Mouse (Mus musculus): ENCODE measurements at regions not wholly inside any gene's neighbourhood (a gene's known extent, or its start where the extent isn't known, plus 50 kb on each side); places are given as distances from the start of the nearest gene placed in this dataset.
"Not testable (repeated sequence)": the region's sequence is repeated elsewhere in the genome, so short reads cannot be mapped to it uniquely, and the experiment has no call there.

DNA sequence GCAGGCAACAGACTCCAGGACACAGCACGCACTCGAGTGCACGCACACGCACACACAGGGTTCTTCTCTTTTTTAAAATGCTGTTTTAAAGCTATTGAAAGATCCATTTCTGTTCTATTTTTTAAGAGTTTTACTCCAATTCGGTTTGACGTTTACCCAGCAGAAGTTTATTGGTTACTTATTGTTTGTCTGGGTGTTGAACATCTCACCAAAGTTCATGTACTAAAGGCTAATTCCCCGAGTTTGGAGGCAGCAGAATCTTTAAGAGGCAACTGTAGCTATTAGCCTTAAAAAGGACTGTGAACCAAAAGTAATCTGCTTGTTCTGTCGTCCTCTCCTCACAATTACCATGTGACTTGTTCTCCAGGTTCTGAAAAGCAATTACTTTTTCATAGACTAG lies 263.0 kb upstream of the Nfia start:
- no peak for DNase-seq

DNA sequence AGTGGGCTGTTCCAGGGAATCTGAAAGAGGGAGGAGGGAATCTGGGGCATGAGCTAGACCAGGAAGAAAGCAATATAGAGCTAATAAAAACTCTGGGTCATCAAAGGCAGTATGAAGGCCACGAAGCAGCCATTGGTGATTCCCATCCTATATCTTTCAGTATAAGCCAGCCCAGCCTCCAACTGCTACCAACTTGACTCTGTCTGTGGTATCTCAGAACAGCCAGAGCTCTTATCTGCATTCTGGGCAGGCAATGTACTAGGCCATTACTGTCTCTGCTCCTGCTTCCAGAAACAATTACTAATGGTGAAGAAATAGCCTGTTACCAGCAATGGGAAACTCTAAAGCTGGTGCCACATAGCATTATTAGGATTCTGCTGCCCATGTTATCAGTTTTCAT lies 266.8 kb upstream of the Nfia start:
- DNase-seq = no peak

DNA sequence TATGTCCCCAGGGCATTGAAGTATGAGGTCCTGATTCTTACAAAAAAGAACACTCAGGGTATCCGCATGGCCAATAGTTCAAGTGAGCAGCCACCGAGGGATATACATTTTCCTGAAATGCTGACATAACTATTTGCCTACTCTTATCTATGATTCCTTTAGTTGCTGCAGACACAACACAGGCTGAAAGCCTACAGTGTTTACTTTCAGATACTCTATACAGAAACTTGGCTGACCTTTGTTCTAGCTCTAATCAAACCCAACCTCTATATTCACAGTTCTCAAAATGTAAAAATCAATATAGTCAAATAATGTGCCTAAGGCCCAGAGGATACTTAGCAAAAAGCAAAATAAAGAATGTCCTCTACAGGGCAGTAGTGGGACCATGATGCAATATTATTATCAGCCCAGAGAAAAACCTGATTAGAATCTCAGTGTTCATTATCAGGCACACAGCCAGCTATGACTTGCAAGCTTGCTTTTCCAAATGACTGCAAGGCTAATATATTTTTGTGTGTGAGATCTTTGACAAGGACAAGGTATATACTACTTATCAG lies 281.2 kb upstream of the Nfia start:
- no peak for DNase-seq

DNA sequence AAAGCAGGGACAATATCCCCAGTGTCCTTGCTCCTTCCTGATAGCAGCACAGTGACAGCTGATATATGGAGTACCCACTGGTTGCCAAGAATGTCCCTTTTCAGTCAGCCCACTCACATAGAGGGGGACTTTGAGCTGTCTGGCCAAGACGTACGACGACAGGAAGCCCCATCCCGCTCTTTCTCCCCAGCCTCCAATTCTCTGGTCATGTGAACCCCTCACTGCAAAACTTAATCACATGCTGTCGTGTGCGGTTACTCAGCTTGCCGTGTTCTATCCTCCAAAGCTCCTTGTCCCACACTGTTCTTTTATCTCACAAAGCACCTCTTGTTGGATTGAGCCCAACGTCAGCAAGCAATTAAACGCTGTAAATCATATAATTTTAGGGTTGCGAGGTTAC lies 286.2 kb upstream of the Nfia start:
- DNase-seq = no peak

DNA sequence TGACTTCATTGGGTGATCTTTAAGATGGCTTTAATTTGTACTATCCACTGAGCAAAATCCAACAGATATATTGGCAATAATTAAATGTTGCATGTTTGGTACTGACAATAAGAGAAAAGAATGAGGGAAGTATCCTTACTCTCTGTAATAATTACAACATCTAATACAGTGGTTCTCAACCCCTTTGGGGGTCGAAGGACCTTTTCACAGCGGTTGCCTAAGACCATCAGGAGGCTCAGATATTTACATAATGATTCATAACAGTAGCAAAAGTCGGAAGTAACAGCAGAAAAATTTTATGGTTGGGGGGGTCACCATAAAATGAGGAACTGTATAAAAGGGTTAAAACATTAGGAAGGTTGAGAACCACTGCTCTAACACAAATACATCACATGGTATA lies 287.3 kb upstream of the Nfia start:
- no peak for DNase-seq

DNA sequence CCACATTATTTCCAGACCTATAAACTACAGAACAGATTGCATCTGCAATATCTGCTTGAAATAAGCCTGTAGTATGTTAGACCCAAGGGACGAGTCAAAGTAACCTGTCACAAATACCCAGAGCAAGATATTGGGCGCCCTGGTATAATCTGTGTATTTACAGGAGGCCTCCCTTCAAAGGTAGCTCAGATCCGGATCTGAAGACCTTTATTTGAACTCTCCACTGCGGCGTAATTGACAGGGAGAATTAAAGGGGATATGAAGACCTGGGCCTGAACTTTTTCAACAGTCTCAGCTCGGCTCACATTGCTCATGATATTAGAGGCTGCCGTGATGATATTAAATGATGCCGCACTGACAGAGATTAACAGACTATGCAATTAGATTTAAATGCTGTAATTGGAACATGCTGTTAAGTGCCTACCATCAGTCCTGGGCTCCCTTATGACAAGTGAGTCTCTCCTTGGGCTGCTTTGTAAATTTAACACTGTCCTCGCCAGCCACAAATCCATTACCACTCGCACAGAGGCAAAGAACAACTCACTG lies 289.8 kb upstream of the Nfia start:
- DNase-seq = no peak

DNA sequence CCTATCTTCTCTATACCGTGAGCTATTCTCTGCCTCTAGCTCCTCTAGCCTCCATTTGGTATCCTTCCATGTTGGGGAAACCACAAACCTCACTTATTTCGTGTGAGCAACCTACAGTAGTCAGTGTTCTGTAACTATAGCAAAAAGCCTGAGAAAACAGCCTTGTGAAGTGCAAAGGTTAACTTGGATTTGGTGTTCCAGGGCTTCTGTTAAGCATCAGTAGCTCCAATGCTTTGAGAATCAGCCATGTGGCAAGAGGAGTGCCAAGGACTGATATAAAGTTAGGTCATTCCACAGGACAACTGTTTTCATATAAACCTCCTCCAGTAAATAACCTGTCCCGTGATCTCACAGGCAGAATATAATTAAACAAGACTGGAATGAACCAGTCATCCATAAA lies 290.7 kb upstream of the Nfia start:
- no peak for DNase-seq

DNA sequence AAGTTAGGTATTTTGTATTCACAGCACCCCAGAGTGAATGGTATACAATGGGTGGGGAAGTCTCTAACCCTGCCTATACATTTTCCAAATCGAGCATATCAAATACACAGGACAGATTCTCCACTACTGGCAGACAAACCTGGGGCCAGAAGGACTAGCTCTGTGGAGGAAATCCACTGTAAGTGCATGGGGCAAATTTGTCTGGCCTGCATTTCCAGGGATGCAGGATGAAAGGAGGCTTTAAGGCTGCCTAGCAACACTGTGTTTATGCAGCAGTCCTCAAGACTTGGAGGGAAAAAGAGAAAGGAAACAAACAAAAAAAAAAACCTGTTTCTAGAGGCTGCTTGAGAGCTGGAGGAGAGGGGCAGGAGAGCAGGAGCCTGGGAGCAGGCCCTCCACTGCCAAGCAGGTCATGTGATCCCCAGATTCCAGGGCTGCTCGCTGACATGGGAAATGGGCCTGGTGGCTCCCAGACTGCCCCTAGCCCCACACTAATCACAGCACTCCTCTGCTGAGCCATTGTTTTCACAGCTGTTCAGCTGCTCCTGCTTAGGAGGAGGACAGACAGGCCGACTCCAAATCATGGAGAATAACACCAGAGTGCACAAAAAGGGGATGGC lies 293.7 kb upstream of the Gm10192 start:
- peak; percentile 4 for DNase-seq

DNA sequence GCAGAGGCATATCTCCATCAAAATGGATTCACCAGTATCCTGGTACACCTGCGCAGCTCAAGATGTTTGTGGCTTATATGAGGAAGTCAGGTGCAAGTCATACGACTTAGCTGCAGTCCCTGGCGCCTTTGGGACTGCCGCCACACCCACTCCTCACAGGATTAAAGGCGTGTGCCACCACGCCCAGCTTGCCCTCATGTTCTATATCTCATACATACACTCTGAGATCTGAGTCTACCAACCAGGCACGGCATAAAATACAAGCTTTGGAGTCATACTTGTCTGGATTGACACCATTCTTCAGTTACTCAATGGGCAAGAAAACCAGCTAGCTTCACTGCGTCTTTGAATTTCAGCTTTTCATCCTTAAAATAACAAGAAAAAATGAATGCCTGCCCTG lies 290.5 kb upstream of the Gm10192 start:
- not testable (repeated sequence) for DNase-seq

DNA sequence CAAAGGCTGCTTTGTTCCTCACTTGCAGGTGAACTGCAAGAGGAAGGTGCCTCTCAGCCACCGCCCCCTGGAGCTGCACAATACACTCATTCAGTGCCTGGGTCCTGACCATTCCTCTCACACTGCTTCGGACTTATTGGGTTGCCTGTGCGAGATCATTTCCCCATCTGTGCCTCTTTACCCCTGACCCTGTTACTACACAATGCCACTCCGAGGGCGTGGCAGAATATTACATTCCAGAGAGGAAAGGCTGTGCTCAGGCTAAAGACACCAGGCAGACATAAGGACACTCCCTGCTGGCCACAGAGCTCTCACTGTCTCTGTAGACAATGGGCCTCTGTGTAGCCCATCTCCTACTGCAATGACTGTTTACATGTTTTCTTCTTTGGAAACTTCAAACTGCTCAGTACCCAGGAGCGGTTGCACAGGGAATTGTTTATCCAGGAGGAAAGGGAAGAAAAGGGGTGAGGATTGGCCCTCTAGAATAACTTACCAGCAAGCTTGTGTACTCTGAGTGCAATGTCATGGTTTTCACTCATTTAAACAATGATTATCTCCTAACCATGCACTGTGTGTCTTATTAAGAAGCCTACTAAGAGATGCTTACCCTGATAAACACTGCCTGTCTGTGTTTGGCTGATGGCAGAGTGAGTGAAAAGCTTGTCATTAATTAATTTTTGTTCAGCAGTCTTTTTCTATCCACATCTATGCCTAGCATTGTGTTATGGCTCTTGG lies 283.1 kb upstream of the Gm10192 start:
- DNase-seq = no peak

DNA sequence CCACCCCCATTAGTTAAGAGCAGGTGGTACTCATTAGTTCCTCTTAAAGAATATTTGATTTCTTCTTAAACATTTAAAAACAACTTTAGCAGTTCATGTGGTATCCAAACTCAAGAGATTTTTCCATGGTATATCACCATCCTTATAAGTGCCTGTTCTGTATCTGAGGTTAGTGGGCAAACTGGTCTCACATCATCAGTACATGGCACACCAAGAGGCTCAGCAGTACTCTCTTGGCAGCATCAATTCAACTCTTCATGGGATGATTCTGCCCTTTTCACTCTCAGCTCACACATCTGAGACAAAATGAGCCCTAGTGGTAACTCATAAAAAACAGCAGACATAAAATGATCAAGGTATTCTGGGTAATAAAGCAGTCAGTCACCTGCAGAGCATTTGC lies 282.6 kb upstream of the Gm10192 start:
- DNase-seq = no peak

DNA sequence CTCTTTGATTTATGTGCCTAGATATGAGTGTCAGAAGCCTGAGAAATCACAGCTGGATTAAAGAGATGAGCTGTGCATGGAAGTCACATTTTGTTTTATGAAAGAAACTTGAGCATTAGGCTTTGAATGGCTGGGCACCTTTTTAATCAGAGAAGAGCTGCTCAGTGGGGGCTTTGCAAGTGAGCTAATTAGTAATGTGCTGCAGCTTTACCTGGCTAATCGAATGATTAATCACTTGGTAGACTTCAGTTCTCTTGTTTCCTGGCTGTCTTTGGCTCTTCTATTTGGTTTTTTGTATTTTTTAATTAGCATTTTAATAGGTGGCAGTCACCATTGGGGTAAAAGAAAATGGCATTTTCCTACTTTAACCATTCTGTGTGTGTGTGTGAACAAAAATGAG lies 278.2 kb upstream of the Gm10192 start:
- DNase-seq = no peak

DNA sequence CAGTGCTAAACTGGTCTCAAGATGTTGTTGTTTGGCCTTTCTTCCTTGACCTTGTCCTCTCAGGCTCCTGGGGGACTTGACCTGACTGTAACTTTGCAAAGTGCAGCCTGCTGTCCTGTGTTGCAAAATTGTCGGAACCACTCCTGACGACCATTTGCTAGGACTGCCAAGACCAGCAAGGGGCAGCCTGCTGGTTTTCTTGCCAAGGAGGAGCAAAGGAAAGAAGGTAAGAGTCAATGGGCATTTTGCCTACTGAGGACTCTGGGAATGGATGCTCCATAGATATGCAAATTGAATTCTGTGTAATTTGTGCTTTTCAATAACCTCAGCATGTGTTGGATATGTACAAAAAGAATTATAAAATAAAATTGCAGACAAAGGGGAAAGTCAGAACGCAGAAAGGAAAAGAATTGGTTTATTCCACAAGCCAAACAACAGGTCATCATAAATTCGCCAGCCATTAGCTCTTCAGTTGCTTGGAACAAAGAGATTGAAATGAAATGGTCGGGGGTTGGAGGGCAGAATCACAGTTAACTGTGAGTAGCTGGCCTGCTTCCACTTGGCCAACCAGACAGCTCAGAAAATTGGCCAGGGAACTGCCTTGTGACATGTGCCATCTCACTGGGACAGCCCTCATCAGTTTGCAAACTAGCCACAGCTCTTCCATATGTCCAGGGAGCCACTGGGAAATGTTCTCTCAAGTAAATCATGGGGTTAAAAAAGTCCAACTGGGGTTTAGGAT lies 256.5 kb upstream of the Gm10192 start:
- DNase-seq = peak; percentile 14

DNA sequence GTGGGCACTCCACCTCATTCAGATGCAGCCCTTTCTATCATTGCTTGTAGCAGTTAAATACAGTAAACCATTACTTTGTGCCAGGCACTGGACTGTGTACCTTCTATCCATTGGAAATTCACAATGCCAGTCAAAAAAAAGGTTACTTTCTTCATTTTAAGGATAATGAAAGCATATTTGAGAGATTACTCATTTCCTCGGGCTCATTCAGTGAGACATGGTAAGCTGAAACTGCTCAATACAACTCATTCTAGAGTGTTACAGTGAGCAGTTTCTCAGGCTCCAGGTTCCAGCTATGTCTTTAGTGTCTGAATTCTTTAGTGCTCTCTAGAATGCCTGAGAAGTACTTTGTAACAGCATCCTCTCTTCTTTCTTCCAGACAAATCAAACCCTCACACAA lies 249.7 kb upstream of the Gm10192 start:
- DNase-seq = no peak

DNA sequence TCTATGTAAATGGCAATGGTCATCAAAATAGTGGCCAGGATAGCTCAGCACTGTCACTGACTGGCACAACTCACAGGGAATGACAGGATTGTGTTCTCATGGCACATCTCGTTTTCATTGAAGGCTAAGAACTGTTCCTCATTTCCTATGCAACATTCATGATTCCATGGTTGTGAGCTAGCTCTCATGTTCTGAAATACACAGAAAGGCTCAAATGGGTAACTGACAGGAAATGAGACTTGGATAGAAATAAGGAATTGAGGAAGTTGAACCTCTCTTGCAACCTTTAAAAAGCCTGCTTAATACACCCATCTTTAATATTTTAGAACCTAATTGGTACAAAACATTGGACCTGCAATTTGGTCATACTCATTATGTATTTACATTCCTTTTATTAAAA lies 249.1 kb upstream of the Gm10192 start:
- no peak for DNase-seq

DNA sequence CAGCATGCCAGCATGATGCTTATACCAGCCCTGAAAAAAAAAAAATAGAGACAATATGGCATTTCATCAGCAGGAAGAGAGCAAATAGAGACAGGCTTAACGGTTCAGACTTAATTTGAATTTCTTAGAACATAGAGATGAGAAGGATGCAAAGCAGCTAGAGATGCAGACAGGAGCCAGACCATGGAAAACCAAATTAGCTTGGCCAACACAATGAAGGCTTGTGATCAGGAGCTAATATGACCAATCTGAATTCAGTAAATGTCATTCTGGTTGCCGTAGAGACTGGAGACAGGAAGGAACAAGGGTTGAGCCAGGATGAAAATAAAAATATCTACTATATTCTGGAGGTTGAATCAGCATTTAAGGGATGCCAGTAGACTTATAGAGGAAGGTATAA lies 248.3 kb upstream of the Gm10192 start:
- no peak for DNase-seq

DNA sequence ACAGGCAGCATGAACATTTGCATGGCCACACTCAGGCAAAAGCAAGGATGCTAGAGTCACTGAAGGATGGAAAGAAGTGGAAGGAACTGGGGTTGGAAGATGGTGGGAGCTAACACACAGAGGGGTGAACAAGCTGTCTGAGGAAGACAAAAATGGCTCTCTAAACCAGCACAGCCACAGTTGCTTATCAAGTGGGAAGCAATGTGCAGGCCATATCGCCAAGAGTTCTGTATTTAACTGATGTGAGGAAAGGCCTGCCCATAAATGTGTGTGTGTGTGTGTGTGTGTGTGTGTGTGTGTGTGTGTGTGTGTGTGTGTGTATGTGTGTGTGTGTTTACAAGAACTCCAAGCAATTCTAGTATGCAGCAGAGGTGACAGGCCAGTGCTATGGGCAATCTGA lies 236.9 kb upstream of the Gm10192 start:
- no peak for DNase-seq

DNA sequence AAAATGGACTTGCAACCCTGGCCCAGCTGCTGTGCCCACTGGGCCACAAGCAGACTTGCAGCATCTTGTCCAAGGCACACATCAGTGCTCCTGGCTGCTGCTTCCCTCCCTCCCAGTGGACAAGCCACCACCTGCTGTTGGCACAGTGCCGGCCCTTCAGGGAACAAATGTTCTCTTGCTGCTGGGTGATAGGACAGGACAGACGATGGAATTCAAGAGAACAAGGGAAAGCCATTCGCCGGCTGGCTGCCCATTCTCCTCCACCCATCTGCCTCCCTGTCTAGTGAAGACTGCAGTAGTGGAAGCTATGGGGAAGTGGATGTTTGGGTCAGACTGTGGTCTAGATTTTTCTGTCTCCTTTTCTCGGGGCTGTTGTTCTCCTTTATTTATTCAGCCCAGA lies 235.7 kb upstream of the Gm10192 start:
- peak; percentile 84 for DNase-seq

DNA sequence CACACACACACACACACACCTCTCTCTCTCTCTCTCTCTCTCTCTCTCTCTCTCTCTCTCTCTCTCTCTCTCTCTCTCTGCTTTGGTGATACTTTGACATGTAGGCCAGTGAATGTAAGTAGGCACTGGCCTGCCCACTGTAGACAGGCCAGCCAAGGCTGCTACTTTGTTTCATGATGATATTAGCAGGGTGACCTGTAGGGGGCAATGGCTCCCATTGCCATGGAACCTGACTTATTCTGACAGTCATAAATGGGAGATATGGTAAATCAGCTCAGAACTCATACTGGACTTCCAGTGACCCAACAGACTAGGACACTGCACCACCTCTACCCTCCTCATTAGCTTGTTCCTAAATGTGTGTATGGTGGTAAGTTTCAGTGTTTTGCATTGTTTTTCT lies 235.0 kb upstream of the Gm10192 start:
- DNase-seq = no peak

DNA sequence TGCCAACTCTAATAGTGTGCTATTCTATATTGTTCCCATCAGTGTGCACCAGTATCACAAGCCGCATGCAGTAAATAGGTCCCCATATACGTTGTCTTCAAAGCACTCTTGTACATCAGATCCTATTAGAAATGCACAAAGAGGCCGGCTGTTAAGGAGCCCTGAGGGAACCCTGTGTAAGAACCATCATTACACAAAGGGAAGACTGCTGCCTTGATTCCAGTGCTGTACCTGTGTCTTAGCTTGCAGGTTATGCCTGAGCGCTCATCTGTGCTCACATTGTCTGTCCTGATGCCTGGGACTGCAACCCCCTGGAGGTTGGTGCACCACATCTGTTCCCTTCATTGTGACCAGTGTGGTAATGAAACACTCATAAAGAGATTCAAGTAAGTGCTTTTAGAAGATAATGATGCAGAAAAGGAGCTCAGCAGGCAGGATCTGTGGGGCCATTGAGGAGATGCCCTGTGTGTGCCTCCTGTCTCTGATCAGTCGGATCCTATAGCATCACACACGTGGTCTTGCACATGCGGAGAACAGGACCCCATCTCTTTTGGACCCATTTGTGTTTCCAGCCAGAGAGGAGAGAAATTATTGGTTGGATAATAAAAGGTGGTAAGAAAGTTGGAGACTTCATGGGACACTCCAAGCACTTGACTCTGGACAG lies 225.8 kb upstream of the Gm10192 start:
- DNase-seq = no peak

DNA sequence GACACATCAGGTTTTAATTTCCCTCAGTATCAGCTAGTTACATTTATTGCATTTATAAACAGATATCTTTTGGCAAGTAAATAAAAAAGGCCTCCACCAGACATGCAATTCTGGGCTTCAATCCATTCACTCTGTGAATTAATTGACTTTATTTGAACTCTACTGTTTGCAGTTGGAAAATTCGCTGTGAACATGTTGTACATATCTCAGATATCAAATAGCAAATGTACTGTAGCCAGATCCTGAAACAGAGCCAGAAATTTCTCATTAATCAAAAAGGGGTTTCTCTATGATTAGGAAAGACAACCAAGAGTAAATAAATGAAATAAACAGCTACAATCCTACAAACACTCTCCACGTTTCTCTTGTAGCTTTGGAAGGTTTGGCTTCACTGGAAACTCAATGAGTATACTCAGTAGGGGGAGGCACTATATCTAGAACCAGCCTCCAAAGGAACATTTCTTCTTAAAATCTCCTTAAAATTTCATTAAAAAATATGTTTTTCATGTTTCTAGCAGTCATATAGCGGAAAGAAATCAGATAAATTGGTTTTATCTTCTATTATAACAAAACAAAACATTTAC lies 211.8 kb upstream of the Gm10192 start:
- DNase-seq = no peak

DNA sequence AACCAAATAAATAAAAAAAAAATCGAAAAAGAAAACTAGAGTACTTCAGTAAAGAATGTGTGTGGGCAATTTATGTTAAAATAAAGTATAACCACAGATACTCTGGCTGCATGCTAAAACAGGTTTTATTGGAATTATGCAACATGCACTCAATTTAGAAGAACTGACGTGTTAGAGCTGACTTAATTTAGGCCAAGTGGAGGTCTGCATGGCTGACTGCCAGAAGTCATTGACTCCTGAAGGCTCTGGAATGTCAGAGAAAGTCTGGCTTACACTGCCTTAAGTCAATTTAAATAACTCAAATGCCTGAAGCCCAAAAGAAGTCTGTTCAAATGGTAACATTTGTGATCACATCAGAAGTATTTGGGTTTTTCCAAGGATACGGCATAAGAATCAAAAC lies 198.1 kb upstream of the Gm10192 start:
- DNase-seq = no peak
